Mouse (Mus musculus) olfactory bulb, adult 2 months (tissue): Measurements from ENCODE around the gene Ski. TPM values are rescaled to one million over a fixed set of nuclear protein-coding genes. Genes with fewer than 3 reads are reported as not detected.

Experiments used
- H3K27ac ChIP-seq: fragments of 200-500 bp; 2 replicates; pipeline ENCODE4 v1.5.1; 2012; ENCODE audit warnings: low read depth, low read length; ENCODE audit not compliant: insufficient read depth
- H3K4me1 ChIP-seq: fragments of 200-500 bp; 2 replicates; pipeline ENCODE4 v1.6.1; 2012; ENCODE audit warnings: low read length; ENCODE audit not compliant: control insufficient read depth, insufficient read depth
- H3K4me3 ChIP-seq: fragments of 200-500 bp; 2 replicates; pipeline ENCODE4 v1.5.1; 2012; ENCODE audit warnings: mild to moderate bottlenecking, low read depth, low read length, moderate library complexity; ENCODE audit not compliant: insufficient read depth
- CTCF ChIP-seq: fragments of 200-500 bp; IDR thresholded peaks from 2 replicates; pipeline ENCODE4 v1.5.1; 2012; ENCODE audit warnings: low read depth, mild to moderate bottlenecking, low read length, moderate library complexity; ENCODE audit not compliant: insufficient read depth
- POLR2A ChIP-seq: fragments of 200-500 bp; IDR thresholded peaks from 2 replicates; pipeline ENCODE4 v1.6.1; 2012; ENCODE audit warnings: mild to moderate bottlenecking, low read depth, low read length, moderate library complexity; ENCODE audit not compliant: insufficient read depth
- WGBS: fragments of 180-500 bp; shearing (Covaris S2); methylation state at CpG from one replicate; pipeline ENCODE4 v1.1.7; 2018; 5-methylcytosine and 5-hydroxymethylcytosine counted together
- polyA plus RNA-seq: library from polyadenylated mRNA; stranded (reverse); fragments of >200 nt; gene quantifications from 2 replicates; pipeline ENCODE4 v1.2.4, GENCODE M21; 2012; ENCODE audit warnings: low replicate concordance; ENCODE audit not compliant: missing spikeins, insufficient read depth, insufficient read length

Ski gene
- polyA plus RNA-seq, 1 experiment, result not detected

DNA sequence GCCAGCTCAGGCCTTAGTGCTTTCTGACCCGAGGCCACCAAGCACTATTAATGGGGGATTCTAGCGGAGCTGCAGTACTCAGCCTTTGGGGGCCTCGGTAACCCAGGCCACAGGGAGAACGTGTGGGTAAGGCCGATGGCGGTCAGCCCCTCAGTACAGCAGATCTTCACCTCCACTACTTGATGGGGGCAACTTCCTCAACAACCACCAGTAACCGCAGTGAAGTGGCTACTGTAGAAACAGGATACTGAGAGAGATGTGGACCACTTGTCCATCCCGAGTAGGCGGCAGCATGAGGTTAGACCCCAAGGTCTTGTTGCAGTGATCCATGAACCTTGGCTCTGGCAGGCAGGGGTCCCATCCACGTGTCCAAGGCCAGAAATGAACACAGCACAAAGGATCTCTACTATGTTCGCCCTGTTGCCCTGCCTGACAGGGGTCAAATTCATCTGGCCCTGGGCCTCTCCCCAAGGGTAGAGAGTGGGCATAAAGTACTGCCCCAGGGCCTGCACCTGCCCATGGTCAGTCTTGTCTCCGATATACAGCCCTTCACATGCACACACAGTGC, 71.1 kb downstream of the Ski start:
- Histone ChIP-seq H3K27ac (0 out of 2 replicates have a peak overlapping the region, but pooled peaks have one; percentile 6), H3K4me3 (peak overlapping the region; percentile 39), H3K4me1 (peaks cover 50% of the 10 kb centered on the region)
- WGBS, result 65% methylated on average over 12 of the region's 12 CpGs
- no peak for TF ChIP-seq CTCF
- no peak for TF ChIP-seq POLR2A

DNA sequence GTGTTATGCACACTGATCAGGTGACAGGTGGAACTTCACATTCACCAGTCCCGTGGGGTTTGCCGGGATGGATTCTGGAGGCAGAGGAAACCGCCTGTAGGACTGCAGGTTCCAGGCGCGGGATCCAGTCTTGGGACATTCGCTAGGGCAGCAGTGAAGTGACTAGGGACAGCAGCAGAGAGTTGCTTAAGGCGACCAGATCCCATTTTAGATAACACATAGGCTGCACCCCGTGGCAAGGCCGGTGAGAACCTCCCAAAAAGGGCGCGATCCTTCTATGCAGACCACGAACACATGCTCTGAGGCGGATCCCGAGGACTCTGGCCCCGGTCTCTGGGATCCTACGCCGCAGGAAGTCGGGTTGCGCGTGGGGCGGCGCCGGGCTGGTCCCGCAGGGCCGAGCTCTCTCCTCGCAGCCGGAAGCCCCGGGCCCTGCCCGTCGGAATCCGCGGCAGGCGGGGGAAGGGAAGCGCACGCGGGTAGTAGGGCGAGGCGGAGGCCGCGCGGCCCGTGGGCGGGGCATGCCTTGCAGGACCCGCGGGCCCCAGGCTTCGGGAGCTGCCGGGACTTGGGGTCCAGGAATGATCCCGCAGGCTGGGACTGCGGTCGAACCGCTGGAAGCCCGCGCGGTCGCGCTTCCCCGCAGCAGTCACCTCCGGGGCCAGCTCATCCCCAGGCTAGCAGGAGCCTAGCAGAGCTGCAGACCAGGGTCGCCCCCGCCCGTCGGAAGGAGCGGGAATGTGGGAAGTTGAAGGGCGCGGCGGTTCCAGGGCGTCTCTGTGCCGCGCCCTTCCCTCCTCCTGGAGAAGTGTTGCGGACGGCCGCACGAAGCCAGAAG, 71.9 kb downstream of the Ski start:
- Histone ChIP-seq H3K4me3 (peak overlapping the region; percentile 39), H3K27ac (no peak overlapping the region), H3K4me1 (peaks cover 56% of the 10 kb centered on the region)
- 8% methylated on average over 73 of the region's 73 CpGs for WGBS
- TF ChIP-seq CTCF (no peak), POLR2A (no peak)

DNA sequence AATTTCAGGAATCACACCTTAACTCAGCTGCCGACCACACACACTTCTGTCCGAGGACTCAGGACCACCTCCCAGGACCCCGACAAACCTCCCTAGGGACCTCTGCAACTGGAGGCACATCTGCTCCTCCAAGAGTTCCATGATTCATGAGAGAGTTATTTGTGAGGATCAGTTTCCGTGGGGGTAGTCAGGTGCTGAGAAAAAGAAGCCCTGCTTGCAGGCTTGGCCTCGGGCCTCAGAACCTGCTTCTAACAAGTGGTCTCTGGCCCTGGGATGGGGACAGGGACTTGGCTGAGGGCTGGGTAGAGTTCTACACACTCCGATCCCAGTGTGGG, 72.5 kb downstream of the Ski start:
- 75% methylated on average over 6 of the region's 6 CpGs for WGBS
- peaks cover 60% of the 10 kb centered on the region for H3K4me1 ChIP-seq
- no peak overlapping the region for H3K4me3 ChIP-seq
- no peak overlapping the region for H3K27ac ChIP-seq
- no peak for TF ChIP-seq POLR2A

DNA sequence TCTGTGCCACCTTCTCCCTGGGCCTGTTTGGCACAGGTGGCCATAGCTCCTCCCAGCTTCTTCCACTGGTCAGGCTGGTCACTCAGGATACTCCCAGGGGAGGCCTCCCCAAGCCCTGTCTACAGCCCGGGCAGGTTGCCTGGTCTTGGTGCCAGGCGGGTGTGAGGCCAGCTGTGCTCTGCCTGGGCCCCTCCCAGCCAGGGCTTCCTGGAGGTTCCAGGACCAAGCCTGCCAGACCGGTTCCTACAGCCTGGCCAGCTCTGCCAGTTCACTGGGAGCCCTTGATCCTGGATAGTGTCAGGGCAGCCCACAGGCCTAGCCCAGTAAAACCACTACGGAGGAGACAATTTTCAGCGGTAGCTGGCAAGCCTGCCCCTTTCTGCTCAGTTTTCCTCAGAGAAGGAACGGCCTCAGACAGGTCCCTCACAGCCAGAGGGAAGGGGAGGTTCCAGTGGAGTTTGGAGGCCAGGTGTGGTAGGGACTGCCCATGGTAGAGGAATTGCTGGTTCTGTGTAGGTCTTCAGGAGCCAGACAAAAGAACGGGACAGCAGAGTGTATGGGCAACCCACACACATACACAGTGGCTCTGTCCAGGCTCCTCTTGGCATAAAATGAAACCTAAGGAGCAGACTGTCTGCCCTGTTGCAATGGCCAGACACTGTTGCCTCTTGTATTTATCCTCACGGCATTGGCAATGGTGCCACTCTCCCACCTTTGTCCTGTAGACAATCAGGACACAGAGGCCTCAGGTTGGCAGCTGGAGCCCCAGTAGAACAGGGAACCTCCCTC, 73.3 kb downstream of the Ski start:
- no peak overlapping the region for H3K4me3 ChIP-seq
- 56% methylated on average over 8 of the region's 8 CpGs for WGBS
- TF ChIP-seq POLR2A (no peak), CTCF (no peak)
- H3K4me1 ChIP-seq, result peaks cover 66% of the 10 kb centered on the region
- H3K27ac ChIP-seq, result no peak overlapping the region

DNA sequence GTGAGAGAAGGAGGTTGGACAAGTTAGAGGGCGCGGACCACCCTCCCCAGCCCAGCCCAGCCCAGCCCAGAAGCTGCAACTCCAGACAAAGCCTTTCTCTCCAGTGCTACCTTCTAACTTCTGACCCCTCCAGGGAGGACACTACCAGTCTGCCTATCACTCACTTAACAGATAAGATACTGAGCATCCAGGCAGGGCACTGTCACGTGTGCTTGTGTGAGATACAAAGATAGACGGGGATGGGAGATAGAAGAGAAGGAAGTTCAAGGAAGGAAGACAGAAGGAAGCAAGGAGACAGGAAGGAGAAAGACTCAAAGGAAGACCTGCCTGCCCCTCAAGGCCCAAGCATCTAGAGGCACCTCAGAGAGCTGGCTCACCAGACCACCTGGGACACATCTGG, 73.9 kb downstream of the Ski start:
- no peak overlapping the region for H3K4me3 ChIP-seq
- WGBS, result 92% methylated on average over 4 of the region's 4 CpGs
- TF ChIP-seq POLR2A, result no peak
- H3K4me1 ChIP-seq, result peaks cover 72% of the 10 kb centered on the region
- H3K27ac ChIP-seq, result no peak overlapping the region

DNA sequence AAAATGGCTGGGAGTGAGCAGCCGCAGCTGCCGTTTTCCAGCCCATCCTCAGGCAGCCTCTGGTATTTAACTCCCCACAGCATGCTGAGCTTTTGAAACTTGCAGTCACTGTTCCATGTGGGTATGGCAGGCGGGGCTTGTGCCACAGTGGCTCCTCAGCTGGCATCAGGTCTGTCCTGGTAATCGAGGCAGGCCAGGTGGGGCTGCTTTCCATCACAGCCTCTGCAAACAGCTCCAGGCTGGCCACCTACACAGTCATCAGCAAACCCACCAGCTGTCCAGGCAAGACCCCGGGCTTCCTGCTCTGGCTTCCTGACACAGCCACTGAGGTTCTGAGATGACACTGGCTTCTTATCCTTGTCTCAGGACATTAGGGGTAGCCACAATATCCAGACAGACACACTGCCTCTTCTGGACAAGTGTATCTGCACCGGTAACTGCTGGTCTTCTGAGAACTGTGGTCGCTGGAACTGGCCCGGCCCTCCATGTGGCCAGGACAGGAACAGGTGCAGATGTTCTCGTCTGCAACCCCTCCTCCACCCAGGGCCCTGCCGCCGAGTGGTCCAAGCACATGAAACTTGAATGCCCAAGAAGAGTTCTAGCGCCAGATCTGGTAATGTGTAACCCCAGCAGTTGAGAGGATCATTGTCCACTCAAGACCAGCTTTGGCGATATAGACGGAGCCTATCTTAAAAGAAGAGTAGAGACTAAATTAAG, 76.1 kb downstream of the Ski start:
- Histone ChIP-seq H3K4me1 (peaks cover 63% of the 10 kb centered on the region), H3K27ac (peak overlapping the region; percentile 54), H3K4me3 (no peak overlapping the region)
- TF ChIP-seq POLR2A, result no peak
- no peak for TF ChIP-seq CTCF
- 60% methylated on average over 14 of the region's 14 CpGs for WGBS

DNA sequence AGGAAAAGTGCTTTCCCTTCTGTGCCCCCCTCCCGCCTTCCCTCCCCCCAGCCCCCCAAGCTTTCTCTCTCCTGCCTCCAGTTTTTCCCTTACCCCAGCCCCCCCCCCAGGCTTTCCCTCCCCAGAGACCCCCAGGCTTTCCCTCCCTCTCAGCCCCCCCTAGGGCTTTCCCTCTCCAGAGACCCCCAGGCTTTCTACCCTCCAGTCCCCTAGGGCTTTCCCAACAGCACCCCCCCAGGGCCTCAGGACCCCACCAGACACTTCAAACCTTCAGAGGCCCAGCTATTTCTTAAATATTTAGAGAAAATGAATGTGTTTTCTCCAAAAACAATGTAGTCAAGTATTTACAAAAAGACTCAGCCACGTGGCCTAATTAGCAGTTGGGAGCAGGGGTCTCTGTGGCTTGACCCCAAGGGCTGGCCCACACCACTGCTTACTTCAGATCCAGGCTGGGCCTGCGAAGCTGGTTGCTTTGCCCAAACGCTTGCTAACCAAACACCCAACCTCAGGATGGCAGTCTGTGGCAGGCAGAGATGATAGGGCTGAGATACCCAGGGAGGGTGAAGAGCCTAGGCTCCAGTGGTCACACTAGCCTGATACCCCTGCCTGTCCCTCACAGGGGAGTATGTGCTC, 77.7 kb downstream of the Ski start:
- H3K4me3 ChIP-seq, result no peak overlapping the region
- 33% methylated on average over 4 of the region's 4 CpGs for WGBS
- TF ChIP-seq CTCF, result no peak
- TF ChIP-seq POLR2A, result no peak
- peaks cover 54% of the 10 kb centered on the region for H3K4me1 ChIP-seq
- H3K27ac ChIP-seq, result no peak overlapping the region

DNA sequence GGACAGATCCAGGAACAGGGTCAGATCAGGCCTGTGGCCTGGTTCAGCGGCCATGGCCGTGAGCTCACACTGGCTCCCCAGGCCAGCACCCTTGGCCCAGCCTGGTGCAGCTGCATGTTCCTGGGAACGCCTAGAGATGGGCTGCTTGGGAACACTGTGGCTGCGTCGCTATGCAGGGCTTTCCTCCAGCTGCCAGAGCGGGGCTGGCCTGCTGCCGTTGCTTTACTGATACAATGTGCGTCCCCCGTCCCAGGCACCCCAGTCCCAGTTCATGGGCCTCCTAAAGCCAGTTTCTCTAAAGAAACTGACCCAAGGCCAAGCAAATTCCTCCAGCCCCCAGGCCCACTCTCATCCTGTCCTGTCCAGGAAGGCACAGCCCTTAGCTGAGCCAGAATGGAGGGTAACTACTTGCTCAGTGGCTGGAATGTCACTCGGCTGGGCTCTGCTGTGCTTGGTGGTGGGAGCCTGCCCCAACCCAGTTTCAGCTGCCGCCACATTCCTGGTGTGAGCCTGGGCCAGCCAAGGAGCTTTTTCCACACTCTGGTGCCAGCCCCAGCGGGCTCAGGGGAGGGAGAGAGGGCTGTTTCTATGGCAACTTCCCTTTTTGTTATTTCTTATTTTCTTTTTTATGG, 78.4 kb downstream of the Ski start:
- peak overlapping the region; percentile 85 for H3K27ac ChIP-seq
- no peak overlapping the region for H3K4me3 ChIP-seq
- peaks cover 49% of the 10 kb centered on the region for H3K4me1 ChIP-seq
- TF ChIP-seq CTCF, result no peak
- TF ChIP-seq POLR2A, result no peak
- 17% methylated on average over 12 of the region's 12 CpGs for WGBS
